Mouse (Mus musculus) heart, embryonic 12.5 days (tissue): ENCODE data around the gene Tmem217. TPM values are rescaled to one million over a fixed set of nuclear protein-coding genes. Genes with fewer than 3 reads are reported as not detected.

ENCODE experiments used
- ATAC-seq: fragments of 200-750 bp; cut with Nextera tagmentation; 2 replicates; pipeline ENCODE4 v1.8.0; 2017; ENCODE audit warnings: moderate TSS enrichment, moderate library complexity; ENCODE audit not compliant: insufficient number of reproducible peaks, low FRiP score
- H3K27ac ChIP-seq: fragments of 300-500 bp; sonication (generic); 2 replicates; pipeline ENCODE4 v1.5.1; 2016; ENCODE audit warnings: mild to moderate bottlenecking, moderate library complexity; ENCODE audit not compliant: poor library complexity, severe bottlenecking
- H3K27me3 ChIP-seq: fragments of 300-500 bp; sonication (generic); replicated peaks from 2 replicates; pipeline ENCODE4 v1.6.1; 2016; ENCODE audit warnings: mild to moderate bottlenecking, moderate library complexity
- H3K36me3 ChIP-seq: fragments of 300-500 bp; sonication (generic); 2 replicates; pipeline ENCODE4 v1.6.1; 2016; ENCODE audit warnings: mild to moderate bottlenecking, moderate library complexity
- H3K4me1 ChIP-seq: fragments of 300-500 bp; sonication (generic); replicated peaks from 2 replicates; pipeline ENCODE4 v1.6.1; 2016; ENCODE audit warnings: mild to moderate bottlenecking
- H3K4me2 ChIP-seq: fragments of 300-500 bp; sonication (generic); 2 replicates; pipeline ENCODE4 v1.6.1; 2016; ENCODE audit warnings: mild to moderate bottlenecking, moderate library complexity
- H3K4me3 ChIP-seq: fragments of 300-500 bp; sonication (generic); 2 replicates; pipeline ENCODE4 v1.5.1; 2016; ENCODE audit warnings: mild to moderate bottlenecking
- H3K9ac ChIP-seq: fragments of 300-500 bp; sonication (generic); 2 replicates; pipeline ENCODE4 v1.6.1; 2016; ENCODE audit warnings: mild to moderate bottlenecking, moderate library complexity
- H3K9me3 ChIP-seq: fragments of 300-500 bp; sonication (generic); replicated peaks from 2 replicates; pipeline ENCODE4 v1.6.1; 2016; ENCODE audit warnings: mild to moderate bottlenecking, moderate library complexity
- WGBS: fragments of 180-500 bp; shearing (Covaris S2); methylation state at CpG from one replicate; pipeline ENCODE4 v1.1.7; 2016; 5-methylcytosine and 5-hydroxymethylcytosine counted together
- polyA plus RNA-seq: library from polyadenylated mRNA; unstranded; fragments of >200 nt; fragmentation: Nextera tagmentation; extraction: Ambion mirVana; gene quantifications from 2 replicates; pipeline ENCODE4 v1.2.1, GENCODE M21; 2016

Gene Tmem217
- polyA plus RNA-seq, 1 experiment from 2014 or later = 0.80 TPM

- ATAC-seq = no peak
- peak overlapping the region; percentile 33 for H3K4me2 ChIP-seq
- peak overlapping the region; percentile 85 for H3K4me3 ChIP-seq
- H3K9me3 ChIP-seq = no peaks in the 10 kb centered on the region
- peak overlapping the region; percentile 35 for H3K27ac ChIP-seq
- peaks cover 25% of the 10 kb centered on the region for H3K36me3 ChIP-seq
- H3K9ac ChIP-seq = peak overlapping the region; percentile 60
- peaks cover 20% of the 10 kb centered on the region for H3K4me1 ChIP-seq
- H3K27me3 ChIP-seq = no peaks in the 10 kb centered on the region
- 75% methylated on average over 10 of the region's 10 CpGs for WGBS
Measured at GRCm38 (mm10) chr17:29494062-29494731, 58.0 kb downstream of the Tmem217 start.

GRCm38 (mm10) chr17:29493461-29493980, 58.7 kb downstream of the Tmem217 start:
- no peaks in the 10 kb centered on the region for H3K9me3 ChIP-seq
- H3K27ac ChIP-seq = peak overlapping the region; percentile 35; the same call in 1 of the 2 replicates
- H3K9ac ChIP-seq = peak overlapping the region; percentile 17
- peak overlapping the region; percentile 85 for H3K4me3 ChIP-seq
- peak overlapping the region; percentile 95 for H3K4me2 ChIP-seq
- peaks cover 26% of the 10 kb centered on the region for H3K4me1 ChIP-seq
- ATAC-seq = no peak
- 71% methylated on average over 11 of the region's 11 CpGs for WGBS
- no peaks in the 10 kb centered on the region for H3K27me3 ChIP-seq
- H3K36me3 ChIP-seq = peaks cover 25% of the 10 kb centered on the region

GRCm38 (mm10) chr17:29492269-29493191, 59.7 kb downstream of the Tmem217 start:
- Histone ChIP-seq H3K36me3 (peaks cover 25% of the 10 kb centered on the region), H3K4me2 (peak overlapping the region; percentile 95), H3K27ac (peak overlapping the region; percentile 93), H3K27me3 (no peaks in the 10 kb centered on the region), H3K4me1 (peaks cover 24% of the 10 kb centered on the region), H3K9me3 (no peaks in the 10 kb centered on the region), H3K4me3 (peak overlapping the region; percentile 85), H3K9ac (peak overlapping the region; percentile 94)
- no peak for ATAC-seq
- 3% methylated on average over 22 of the region's 22 CpGs for WGBS

- Histone ChIP-seq H3K9me3 (no peaks in the 10 kb centered on the region), H3K4me2 (peak overlapping the region; percentile 95), H3K27me3 (no peaks in the 10 kb centered on the region), H3K4me3 (peak overlapping the region; percentile 85), H3K4me1 (peaks cover 24% of the 10 kb centered on the region), H3K9ac (peak overlapping the region; percentile 94), H3K36me3 (peaks cover 25% of the 10 kb centered on the region), H3K27ac (peak overlapping the region; percentile 93)
- under 1% methylated on average over 48 of the region's 48 CpGs for WGBS
- ATAC-seq = no peak
Measured at GRCm38 (mm10) chr17:29491591-29492268, 60.5 kb downstream of the Tmem217 start.

- no peak for ATAC-seq
- peaks cover 24% of the 10 kb centered on the region for H3K4me1 ChIP-seq
Measured at GRCm38 (mm10) chr17:29490713-29491581, 61.2 kb downstream of the Tmem217 start, which contains the start of gene Pim1. Gene Pim1 (plus strand): TSS chr17:29490753.

GRCm38 (mm10) chr17:29489971-29490712, 62.0 kb downstream of the Tmem217 start:
- H3K4me3 ChIP-seq = peak overlapping the region; percentile 85
- peak; percentile 92 for ATAC-seq
- peak overlapping the region; percentile 93 for H3K27ac ChIP-seq
- peak overlapping the region; percentile 94 for H3K9ac ChIP-seq
- peaks cover 21% of the 10 kb centered on the region for H3K36me3 ChIP-seq
- peak overlapping the region; percentile 95 for H3K4me2 ChIP-seq
- no peaks in the 10 kb centered on the region for H3K9me3 ChIP-seq
- WGBS = under 1% methylated on average over 53 of the region's 68 CpGs
- peaks cover 24% of the 10 kb centered on the region for H3K4me1 ChIP-seq
- no peaks in the 10 kb centered on the region for H3K27me3 ChIP-seq

More at GRCm38 (mm10) chr17:29490713-29491581, 61.2 kb downstream of the Tmem217 start, which contains the start of gene Pim1:
- H3K4me3 ChIP-seq = peak within 1 kb of the TSS; percentile 85
- peak within 1 kb of the TSS; percentile 95 for H3K4me2 ChIP-seq
- peak within 1 kb of the TSS; percentile 94 for H3K9ac ChIP-seq
- under 1% methylated on average over 75 of the region's 99 CpGs for WGBS
- H3K36me3 ChIP-seq = peaks cover 22% of the 10 kb centered on the region
- peak within 1 kb of the TSS; percentile 93 for H3K27ac ChIP-seq
- H3K27me3 ChIP-seq = no peaks in the 10 kb centered on the region
- no peaks in the 10 kb centered on the region for H3K9me3 ChIP-seq

DNA sequence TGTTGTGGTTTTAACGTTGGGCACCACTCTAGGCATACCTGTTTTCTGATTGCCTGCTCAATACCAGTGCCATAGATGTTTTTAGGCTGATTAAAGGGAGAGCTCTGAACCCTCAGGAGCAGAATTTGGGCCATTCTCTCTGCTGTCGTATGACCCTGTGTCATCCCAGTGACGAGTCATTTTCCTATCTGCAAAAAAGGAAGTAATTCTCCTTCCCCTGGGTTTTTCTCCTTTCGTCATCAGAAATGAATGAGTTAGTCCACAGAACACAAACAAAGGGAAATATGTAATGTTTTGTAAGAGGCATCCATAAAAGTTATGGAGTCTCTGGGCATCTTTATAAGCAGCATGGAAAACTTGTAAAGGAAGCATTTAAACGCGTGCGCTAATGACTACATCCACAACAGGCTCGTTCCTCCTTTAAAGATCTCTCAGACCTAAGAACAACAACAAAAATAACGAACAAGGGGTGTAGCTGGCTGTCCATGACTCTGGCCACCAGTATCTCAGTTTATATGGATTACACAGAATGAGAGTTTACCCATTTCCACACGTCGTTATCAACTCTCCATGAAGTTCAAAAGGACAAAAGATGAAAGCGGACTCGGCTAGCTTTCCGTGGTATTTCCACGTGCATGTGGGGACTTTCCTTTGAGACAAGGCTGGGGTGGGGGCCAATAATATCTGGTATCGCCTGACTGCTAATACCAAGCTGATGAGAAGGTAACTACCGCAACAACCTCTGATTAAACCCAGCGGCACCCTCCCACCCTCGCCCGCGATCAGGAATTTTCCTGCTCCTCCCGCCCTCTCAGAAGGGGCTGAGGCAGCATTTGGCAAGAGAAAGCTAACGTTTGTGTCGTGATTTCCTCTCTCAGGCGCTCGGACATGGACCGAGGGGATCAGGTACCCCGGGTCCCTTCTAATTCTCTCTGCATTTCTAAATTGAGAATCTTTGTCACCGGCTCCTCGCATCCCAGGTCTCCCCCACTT, 62.9 kb downstream of the Tmem217 start:
- Histone ChIP-seq H3K4me1 (peaks cover 19% of the 10 kb centered on the region), H3K36me3 (peaks cover 13% of the 10 kb centered on the region)
- no peak for ATAC-seq

GRCm38 (mm10) chr17:29488257-29488977, 63.8 kb downstream of the Tmem217 start:
- H3K4me1 ChIP-seq = peaks cover 19% of the 10 kb centered on the region
- H3K4me3 ChIP-seq = no peak overlapping the region
- H3K9me3 ChIP-seq = 0 out of 2 replicates have a peak, but pooled peaks cover under 1% of the 10 kb centered on the region
- H3K4me2 ChIP-seq = peak overlapping the region; percentile 95
- no peak for ATAC-seq
- H3K27ac ChIP-seq = peak overlapping the region; percentile 25; the same call in 1 of the 2 replicates
- peaks cover 5% of the 10 kb centered on the region; the same call in 1 of the 2 replicates for H3K36me3 ChIP-seq
- no peaks in the 10 kb centered on the region for H3K27me3 ChIP-seq
- no peak overlapping the region; the same call in 1 of the 2 replicates for H3K9ac ChIP-seq
- WGBS = 85% methylated on average over 8 of the region's 8 CpGs

More for the DNA sequence above, 62.9 kb downstream of the Tmem217 start:
- no peaks in the 10 kb centered on the region for H3K27me3 ChIP-seq
- peak overlapping the region; percentile 93 for H3K27ac ChIP-seq
- no peaks in the 10 kb centered on the region for H3K9me3 ChIP-seq
- peak overlapping the region; percentile 95 for H3K4me2 ChIP-seq
- peak overlapping the region; percentile 88 for H3K9ac ChIP-seq
- H3K4me3 ChIP-seq = peak overlapping the region; percentile 85
- WGBS = 5% methylated on average over 30 of the region's 30 CpGs
